Mouse (Mus musculus) hindbrain, embryonic 12.5 days (tissue): ENCODE measurements around the gene Rnf2. TPM values are rescaled to one million over a fixed set of nuclear protein-coding genes. Genes with fewer than 3 reads are reported as not detected.
A peak's percentile ranks its signal among the peaks of the same experiment; 100 is the strongest.
"Not testable (repeated sequence)": the region's sequence is repeated elsewhere in the genome, so short reads cannot be mapped to it uniquely, and the experiment has no call there.

Experiments used
- ATAC-seq: fragments of 200-750 bp; cut with Nextera tagmentation; 2 replicates; pipeline ENCODE4 v1.8.0; 2017; ENCODE audit warnings: moderate TSS enrichment; ENCODE audit not compliant: low FRiP score
- H3K27ac ChIP-seq: fragments of 300-500 bp; sonication (generic); 2 replicates; pipeline ENCODE4 v1.5.1; 2016; ENCODE audit warnings: mild to moderate bottlenecking
- H3K27me3 ChIP-seq: fragments of 300-500 bp; sonication (generic); 2 replicates; pipeline ENCODE4 v1.6.1; 2016; ENCODE audit warnings: mild to moderate bottlenecking
- H3K36me3 ChIP-seq: fragments of 300-500 bp; sonication (generic); 2 replicates; pipeline ENCODE4 v1.6.1; 2016; ENCODE audit warnings: mild to moderate bottlenecking
- H3K4me1 ChIP-seq: fragments of 300-500 bp; sonication (generic); 2 replicates; pipeline ENCODE4 v1.6.1; 2016
- H3K4me2 ChIP-seq: fragments of 300-500 bp; sonication (generic); replicated peaks from 2 replicates; pipeline ENCODE4 v1.6.1; 2016; ENCODE audit warnings: mild to moderate bottlenecking
- H3K4me3 ChIP-seq: fragments of 300-500 bp; sonication (generic); 2 replicates; pipeline ENCODE4 v1.5.1; 2016; ENCODE audit warnings: mild to moderate bottlenecking
- H3K9ac ChIP-seq: fragments of 300-500 bp; sonication (generic); 2 replicates; pipeline ENCODE4 v1.6.1; 2016; ENCODE audit warnings: mild to moderate bottlenecking, moderate library complexity
- H3K9me3 ChIP-seq: fragments of 300-500 bp; sonication (generic); replicated peaks from 2 replicates; pipeline ENCODE4 v1.6.1; 2016; ENCODE audit warnings: mild to moderate bottlenecking
- WGBS: fragments of 180-500 bp; shearing (Covaris S2); methylation state at CpG from one replicate; pipeline ENCODE4 v1.1.7; 2016; 5-methylcytosine and 5-hydroxymethylcytosine counted together
- polyA plus RNA-seq: library from polyadenylated mRNA; unstranded; fragments of >200 nt; fragmentation: Nextera tagmentation; extraction: Ambion mirVana; gene quantifications from 2 replicates; pipeline ENCODE4 v1.2.1, GENCODE M21; 2016

Rnf2 gene
- polyA plus RNA-seq, 1 experiment from 2014 or later = 132 TPM

DNA sequence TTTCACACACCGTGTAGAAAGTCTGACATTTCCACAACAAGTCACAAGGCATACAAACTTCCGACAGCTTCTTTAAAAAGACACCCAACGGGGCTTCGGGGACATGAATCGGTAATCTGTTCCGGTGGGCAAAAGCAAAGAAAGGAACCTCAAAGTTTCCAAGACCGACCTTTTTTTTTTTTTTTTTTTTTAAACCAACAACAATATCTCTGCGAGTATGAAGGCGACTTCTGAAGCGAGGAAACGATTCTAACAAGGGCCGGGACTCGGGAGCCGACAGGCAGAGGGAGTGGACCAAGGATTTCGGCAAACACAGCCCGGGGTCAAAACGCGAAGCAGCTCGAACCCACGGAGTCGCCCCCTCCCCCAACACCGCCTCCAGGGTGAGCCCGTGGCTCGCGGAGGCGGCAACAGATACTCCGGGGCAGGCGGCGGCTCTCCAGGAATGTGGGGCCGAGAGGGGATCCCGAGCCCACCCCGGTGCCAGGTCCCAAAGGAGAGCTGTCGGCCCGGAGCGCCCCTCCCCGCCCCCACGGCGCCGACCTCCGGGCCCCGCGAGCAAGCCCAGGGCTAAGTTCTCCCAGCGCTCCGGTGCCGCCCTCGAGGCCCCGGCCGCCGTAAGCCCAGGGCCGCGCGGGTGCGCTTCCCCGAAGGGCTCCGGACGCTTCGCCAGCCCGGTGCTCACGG lies 797 bp downstream of the Rnf2 start:
- WGBS = under 1% methylated on average over 53 of the region's 59 CpGs
- H3K9ac ChIP-seq = peak overlapping the region; percentile 98

DNA sequence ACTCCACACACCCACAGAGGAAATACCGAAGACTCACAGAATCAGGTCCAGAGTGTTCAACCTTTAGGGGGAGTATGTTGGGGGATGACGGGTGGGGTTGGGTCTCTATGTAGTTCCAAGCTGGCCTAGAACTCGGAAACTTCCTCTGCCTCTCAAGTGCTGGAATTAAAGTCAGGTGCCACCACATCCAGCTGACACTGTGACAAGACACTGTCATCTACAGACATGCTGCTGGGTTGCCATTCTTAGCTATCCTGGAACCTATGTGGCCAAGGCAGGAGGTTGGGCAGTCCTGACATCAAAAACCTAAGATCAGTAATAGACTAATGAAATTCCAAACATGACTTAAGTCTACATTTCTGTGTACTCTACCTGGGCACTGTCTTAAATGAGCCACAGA lies 2.4 kb downstream of the Rnf2 start:
- no peak overlapping the region for H3K4me2 ChIP-seq
- H3K9me3 ChIP-seq = no peaks in the 10 kb centered on the region
- H3K9ac ChIP-seq = no peak overlapping the region
- H3K36me3 ChIP-seq = no peaks in the 10 kb centered on the region
- no peak for ATAC-seq
- H3K27me3 ChIP-seq = no peaks in the 10 kb centered on the region
- 91% methylated on average over 3 of the region's 3 CpGs for WGBS
- no peak overlapping the region for H3K27ac ChIP-seq
- H3K4me1 ChIP-seq = peaks cover 21% of the 10 kb centered on the region
- H3K4me3 ChIP-seq = no peak overlapping the region

More for the DNA sequence above, 797 bp downstream of the Rnf2 start:
- H3K27me3 ChIP-seq = no peaks in the 10 kb centered on the region
- peak overlapping the region; percentile 56 for H3K4me2 ChIP-seq
- H3K4me3 ChIP-seq = peak overlapping the region; percentile 96
- peaks cover 17% of the 10 kb centered on the region for H3K4me1 ChIP-seq
- no peaks in the 10 kb centered on the region for H3K36me3 ChIP-seq
- peak; percentile 20 for ATAC-seq
- no peaks in the 10 kb centered on the region for H3K9me3 ChIP-seq
- peak overlapping the region; percentile 99 for H3K27ac ChIP-seq

DNA sequence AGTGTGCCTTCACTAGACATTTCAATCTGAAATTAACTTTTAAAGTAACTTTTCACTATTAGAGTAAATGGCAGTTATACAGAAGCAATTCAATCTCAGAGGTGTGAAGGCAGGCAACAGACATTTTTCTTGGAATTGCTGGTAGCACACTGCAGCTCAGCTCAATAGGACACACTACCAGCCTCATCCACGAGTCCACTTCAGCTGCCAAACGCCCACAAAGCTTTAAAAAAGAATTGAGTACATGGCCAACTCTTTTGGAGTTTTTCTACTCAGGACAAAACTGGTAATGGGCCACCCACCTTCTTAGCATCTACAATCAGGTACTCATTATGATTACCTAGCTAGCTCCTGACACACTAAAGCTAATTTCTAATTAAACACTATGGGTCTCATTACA lies 2.8 kb downstream of the Rnf2 start:
- Histone ChIP-seq H3K4me1 (peaks cover 21% of the 10 kb centered on the region), H3K4me2 (no peak overlapping the region), H3K4me3 (no peak overlapping the region), H3K36me3 (no peaks in the 10 kb centered on the region), H3K9ac (no peak overlapping the region), H3K27me3 (no peaks in the 10 kb centered on the region), H3K27ac (no peak overlapping the region), H3K9me3 (no peaks in the 10 kb centered on the region)
- WGBS = 80% methylated on average over 2 of the region's 2 CpGs
- ATAC-seq = no peak

DNA sequence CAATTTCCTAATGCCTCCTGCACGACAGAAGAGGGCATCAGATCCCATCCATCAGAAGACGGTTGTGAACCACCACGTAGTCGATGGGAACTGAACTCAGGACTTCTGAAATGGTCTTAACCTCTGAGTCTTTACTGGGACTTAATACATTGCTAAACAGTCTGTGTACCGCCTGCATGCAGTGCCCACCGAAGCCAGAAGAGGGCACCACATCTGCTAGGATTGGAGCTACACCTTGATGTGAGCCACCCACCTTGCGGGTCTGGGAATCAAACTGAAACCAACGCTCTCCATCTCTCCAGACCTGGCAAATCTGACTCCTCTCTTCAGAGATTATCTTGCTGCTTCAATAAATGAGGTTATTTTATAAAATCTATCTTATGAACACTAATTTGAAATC lies 3.7 kb downstream of the Rnf2 start:
- whole genome bisulfite sequencing = 88% methylated on average over 8 of the region's 8 CpGs
- ATAC-seq = no peak
- Histone ChIP-seq H3K4me3 (no peak overlapping the region), H3K36me3 (no peaks in the 10 kb centered on the region), H3K27me3 (no peaks in the 10 kb centered on the region), H3K4me2 (no peak overlapping the region), H3K27ac (no peak overlapping the region), H3K9me3 (no peaks in the 10 kb centered on the region), H3K4me1 (peaks cover 21% of the 10 kb centered on the region), H3K9ac (no peak overlapping the region)

DNA sequence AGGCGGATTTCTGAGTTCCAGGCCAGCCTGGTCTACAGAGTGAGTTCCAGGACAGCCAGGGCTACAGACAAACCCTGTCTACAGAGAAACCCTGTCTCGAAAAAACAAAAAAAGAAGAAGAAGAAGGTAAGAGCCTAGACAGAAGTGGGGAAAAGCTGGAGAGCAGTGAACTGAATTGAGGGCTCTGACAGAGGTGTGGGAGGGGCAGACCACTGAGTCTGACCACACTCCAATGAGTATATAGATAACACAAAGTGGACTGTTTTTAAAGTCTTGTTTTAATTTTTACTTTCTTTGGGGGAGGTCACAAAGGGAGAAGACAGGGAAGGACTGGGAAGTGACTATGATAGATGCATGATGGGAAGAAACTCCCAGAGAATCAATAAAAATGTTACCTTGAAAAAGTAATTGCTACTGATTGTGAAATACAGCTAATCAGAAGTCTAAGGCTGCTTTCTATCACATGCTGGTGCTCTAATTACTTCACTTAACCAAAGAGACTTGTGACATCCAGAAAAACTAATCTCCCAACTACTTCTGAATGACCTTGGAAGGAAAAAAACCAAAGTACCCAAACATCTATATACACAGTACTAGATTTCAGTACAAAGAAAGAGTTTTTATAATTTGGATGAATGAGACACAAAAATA lies 5.0 kb downstream of the Rnf2 start:
- H3K27me3 ChIP-seq = no peaks in the 10 kb centered on the region
- no peak overlapping the region for H3K4me2 ChIP-seq
- no peak for ATAC-seq
- H3K9ac ChIP-seq = no peak overlapping the region
- no peaks in the 10 kb centered on the region for H3K36me3 ChIP-seq
- H3K4me3 ChIP-seq = no peak overlapping the region
- H3K27ac ChIP-seq = no peak overlapping the region
- 93% methylated on average over 2 of the region's 2 CpGs for WGBS
- peaks cover 21% of the 10 kb centered on the region for H3K4me1 ChIP-seq
- H3K9me3 ChIP-seq = no peaks in the 10 kb centered on the region

DNA sequence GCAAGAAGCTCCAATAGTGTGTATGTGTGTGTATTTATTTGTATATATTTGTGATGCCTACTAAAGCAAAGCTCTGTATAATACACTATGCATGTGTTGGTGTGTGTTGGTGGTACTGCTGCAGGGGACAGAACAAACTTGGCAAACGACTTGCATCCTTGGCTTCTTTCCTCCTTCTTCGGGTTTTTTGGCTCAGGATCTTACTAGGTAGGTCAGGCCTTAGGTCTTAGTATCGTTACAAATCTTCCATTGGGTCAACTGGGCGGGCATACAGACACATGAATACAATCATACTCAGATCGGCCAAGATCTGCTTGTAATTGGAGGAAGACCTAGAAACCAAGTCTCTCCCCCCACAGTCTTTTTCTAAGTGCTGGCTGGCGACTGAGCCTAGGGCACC lies 6.0 kb downstream of the Rnf2 start:
- H3K4me3 ChIP-seq = no peak overlapping the region
- H3K36me3 ChIP-seq = no peaks in the 10 kb centered on the region
- no peak overlapping the region for H3K9ac ChIP-seq
- no peaks in the 10 kb centered on the region for H3K27me3 ChIP-seq
- peaks cover 21% of the 10 kb centered on the region for H3K4me1 ChIP-seq
- no peak overlapping the region for H3K27ac ChIP-seq
- ATAC-seq = no peak
- no peak overlapping the region for H3K4me2 ChIP-seq
- WGBS = 85% methylated on average over 6 of the region's 6 CpGs
- no peaks in the 10 kb centered on the region for H3K9me3 ChIP-seq

DNA sequence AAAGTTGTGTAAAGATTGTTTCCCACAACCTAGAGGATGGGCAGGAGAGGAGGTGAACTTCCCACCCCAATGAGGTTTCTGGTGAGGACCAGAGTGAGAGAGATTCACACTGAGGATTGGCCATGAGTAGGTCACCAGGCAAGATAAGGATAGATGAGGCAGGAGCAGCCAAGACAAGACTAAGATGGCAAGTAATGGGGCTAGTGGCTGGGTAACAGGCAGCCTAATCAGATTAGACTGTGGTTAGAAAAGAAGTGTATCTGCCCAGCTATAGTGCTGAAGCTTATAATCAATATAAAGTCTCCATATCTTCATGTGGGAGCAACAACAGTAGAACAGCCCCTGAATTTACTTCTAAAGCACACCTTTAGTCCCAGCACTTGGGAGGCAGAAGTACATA lies 6.9 kb downstream of the Rnf2 start:
- no peak overlapping the region for H3K4me2 ChIP-seq
- ATAC-seq = no peak
- H3K4me3 ChIP-seq = no peak overlapping the region
- no peaks in the 10 kb centered on the region for H3K27me3 ChIP-seq
- no peak overlapping the region for H3K27ac ChIP-seq
- no peaks in the 10 kb centered on the region for H3K36me3 ChIP-seq
- no peaks in the 10 kb centered on the region for H3K9me3 ChIP-seq
- H3K4me1 ChIP-seq = peaks cover 18% of the 10 kb centered on the region
- H3K9ac ChIP-seq = no peak overlapping the region

DNA sequence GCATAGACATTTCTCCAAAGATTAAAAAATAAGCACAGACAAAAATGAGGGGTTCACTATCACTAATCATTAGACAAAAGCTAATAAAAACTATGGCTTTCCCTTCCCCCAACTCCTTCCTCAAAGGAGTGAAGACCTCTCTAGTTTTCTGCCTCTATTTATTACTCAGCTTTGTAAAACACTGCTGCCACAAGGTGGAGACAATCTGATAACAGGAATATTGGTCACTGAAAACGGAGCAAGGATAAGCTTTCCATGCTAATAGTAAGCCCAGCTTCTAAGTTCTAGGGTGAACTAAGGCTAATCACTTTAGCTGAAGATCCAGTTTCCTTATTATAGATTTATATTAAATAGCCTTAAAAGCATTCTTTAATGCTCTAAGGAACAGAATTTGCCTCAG lies 8.3 kb downstream of the Rnf2 start:
- Histone ChIP-seq H3K36me3 (no peaks in the 10 kb centered on the region), H3K27ac (no peak overlapping the region), H3K4me1 (peaks cover 9% of the 10 kb centered on the region; the same call in 1 of the 2 replicates), H3K4me2 (no peak overlapping the region), H3K4me3 (no peak overlapping the region), H3K9ac (no peak overlapping the region), H3K27me3 (no peaks in the 10 kb centered on the region), H3K9me3 (no peaks in the 10 kb centered on the region)
- ATAC-seq = no peak
- WGBS = 55% methylated on average over 1 of the region's 1 CpGs

DNA sequence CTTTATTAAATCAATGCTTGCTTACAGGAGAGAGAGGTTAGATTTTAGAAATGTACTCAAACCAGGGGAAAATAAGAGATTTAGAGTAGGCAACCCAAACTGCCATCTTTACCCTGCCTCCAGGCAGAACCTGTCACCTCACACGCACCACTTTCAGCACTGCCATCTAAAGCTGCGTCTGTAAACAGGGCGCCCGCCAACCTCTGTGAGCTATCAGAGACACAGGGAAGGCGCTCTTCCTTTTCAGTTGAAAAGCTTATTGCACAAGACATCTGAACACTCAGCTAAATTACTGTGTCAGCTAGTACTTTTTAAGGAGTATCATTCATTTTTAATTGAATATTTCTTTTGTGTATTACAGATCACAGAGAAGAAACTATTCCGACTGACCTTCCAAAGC lies 10.9 kb downstream of the Rnf2 start:
- Histone ChIP-seq H3K27ac (no peak overlapping the region), H3K9me3 (no peaks in the 10 kb centered on the region), H3K4me2 (no peak overlapping the region), H3K4me1 (peaks cover 3% of the 10 kb centered on the region; the same call in 1 of the 2 replicates), H3K27me3 (no peaks in the 10 kb centered on the region), H3K4me3 (no peak overlapping the region), H3K9ac (no peak overlapping the region), H3K36me3 (no peaks in the 10 kb centered on the region)
- ATAC-seq = no peak
- 84% methylated on average over 6 of the region's 6 CpGs for WGBS

DNA sequence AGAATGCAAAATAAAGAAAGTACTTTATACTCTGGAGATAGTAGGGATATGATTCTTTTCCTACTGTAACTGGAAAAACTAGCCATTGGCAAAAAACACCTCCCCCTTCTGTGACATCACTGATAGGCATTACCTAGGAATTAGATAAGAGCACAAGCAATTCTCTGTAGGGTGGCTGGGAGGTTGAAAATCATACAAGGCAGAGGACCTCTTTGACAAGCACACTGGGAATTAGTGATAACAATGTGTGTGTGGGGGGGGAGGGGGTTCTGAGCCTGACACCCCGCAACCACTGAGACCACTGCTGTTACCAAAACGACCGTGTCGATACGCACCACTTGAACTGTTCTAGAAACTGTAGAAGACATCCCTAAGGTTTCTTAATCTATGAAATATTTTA lies 16.0 kb downstream of the Rnf2 start:
- Histone ChIP-seq H3K9ac (no peak overlapping the region), H3K4me3 (no peak overlapping the region), H3K4me1 (no peaks in the 10 kb centered on the region), H3K4me2 (no peak overlapping the region), H3K27ac (no peak overlapping the region), H3K27me3 (no peaks in the 10 kb centered on the region), H3K36me3 (peaks cover 6% of the 10 kb centered on the region; the same call in 1 of the 2 replicates), H3K9me3 (no peaks in the 10 kb centered on the region)
- no peak for ATAC-seq
- 75% methylated on average over 5 of the region's 5 CpGs for WGBS

DNA sequence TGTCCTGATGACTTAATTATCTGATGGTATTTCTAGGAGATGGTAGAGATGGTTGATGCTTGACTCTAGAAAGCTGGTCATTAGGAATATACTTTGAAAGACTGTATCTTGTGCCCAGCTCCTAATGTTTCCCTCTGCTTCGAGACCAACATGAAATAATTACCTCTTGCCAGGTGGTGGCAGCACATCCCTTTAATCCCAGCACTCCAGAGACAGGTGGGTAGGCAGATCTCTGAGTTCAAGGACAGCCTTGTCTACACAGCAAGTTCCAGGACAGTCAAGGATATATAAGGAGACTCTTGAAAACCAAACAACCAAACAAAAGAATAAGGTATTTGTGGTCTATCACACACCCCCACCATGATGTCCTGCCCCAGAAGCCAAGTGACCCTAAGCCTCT lies 17.2 kb downstream of the Rnf2 start:
- Histone ChIP-seq H3K4me2 (no peak overlapping the region), H3K9me3 (no peaks in the 10 kb centered on the region), H3K27ac (no peak overlapping the region), H3K36me3 (peaks cover 6% of the 10 kb centered on the region; the same call in 1 of the 2 replicates), H3K4me1 (no peaks in the 10 kb centered on the region), H3K4me3 (no peak overlapping the region), H3K27me3 (no peaks in the 10 kb centered on the region), H3K9ac (no peak overlapping the region)
- ATAC-seq = no peak; the same call in 1 of the 2 replicates
- 72% methylated on average over 1 of the region's 1 CpGs for WGBS

DNA sequence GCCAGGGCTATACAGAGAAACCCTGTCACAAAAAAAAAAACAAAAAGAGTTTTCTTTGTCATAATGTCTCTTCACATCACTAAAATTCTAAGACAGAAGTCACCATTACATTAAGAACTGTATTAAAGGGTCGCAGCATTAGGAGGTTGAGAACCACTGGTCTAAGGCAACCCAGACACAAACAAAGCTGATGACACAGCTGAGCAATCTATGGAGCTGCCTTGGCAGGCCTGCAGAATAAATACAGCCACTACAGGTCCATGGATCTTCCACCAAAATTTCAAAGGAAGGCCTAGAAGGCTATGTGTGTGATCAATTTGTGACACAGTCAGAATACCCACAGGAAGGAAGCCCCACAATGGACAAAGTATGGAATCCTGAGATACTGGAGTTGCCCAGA lies 18.3 kb downstream of the Rnf2 start:
- Histone ChIP-seq H3K9me3 (no peaks in the 10 kb centered on the region), H3K27me3 (no peaks in the 10 kb centered on the region), H3K9ac (no peak overlapping the region), H3K4me2 (no peak overlapping the region), H3K4me1 (no peaks in the 10 kb centered on the region), H3K4me3 (no peak overlapping the region), H3K27ac (no peak overlapping the region), H3K36me3 (peaks cover 12% of the 10 kb centered on the region; the same call in 1 of the 2 replicates)
- no peak for ATAC-seq
- WGBS = 100% methylated on average over 1 of the region's 1 CpGs

DNA sequence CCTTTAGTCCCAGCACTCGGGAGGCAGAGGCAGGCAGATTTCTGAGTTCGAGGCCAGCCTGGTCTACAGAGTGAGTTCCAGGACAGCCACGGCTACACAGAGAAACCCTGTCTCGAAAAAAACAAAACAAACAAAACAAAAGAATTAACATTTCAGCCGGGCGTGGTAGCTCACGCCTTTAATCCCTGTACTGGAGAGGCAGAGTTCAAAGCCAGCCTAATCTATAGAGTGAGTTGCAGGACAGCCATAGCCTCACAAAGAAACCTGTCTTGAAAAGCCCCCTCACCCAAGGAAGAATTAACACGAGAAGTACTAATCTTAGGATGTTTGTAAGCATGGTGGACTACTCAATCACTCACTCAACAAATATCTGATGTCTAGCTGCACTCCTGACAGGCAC lies 28.4 kb downstream of the Rnf2 start:
- 91% methylated on average over 8 of the region's 8 CpGs for WGBS
- H3K4me2 ChIP-seq, H3K9me3 ChIP-seq, H3K4me1 ChIP-seq, H3K4me3 ChIP-seq, H3K9ac ChIP-seq, H3K27me3 ChIP-seq, ATAC-seq, H3K27ac ChIP-seq: not testable (repeated sequence)
- H3K36me3 ChIP-seq = peaks cover 71% of the 10 kb centered on the region
